Mouse (Mus musculus): Measurements from ENCODE around the gene Bcl7b. TPM values are rescaled to one million over a fixed set of nuclear protein-coding genes. Genes with fewer than 3 reads are reported as not detected.

Bcl7b gene
- polyA plus RNA-seq, 1 experiment: 50.3 TPM

GRCm38 (mm10) chr5:135171688-135172220 lies 3.7 kb downstream of the Bcl7b start:
- Histone ChIP-seq H3ac (ENCODE audit: control insufficient read depth, insufficient read length, low read depth) (no peak overlapping the region), H3K79me3 (ENCODE audit: low read depth) (peaks cover 17% of the 10 kb centered on the region), H3K36me3 (ENCODE audit: control insufficient read depth, insufficient read depth) (peaks cover 24% of the 10 kb centered on the region), H3K79me2 (ENCODE audit: control insufficient read depth, insufficient read depth) (peaks cover 22% of the 10 kb centered on the region), H3K27me3 (ENCODE audit: control insufficient read depth, insufficient read depth, insufficient read length) (no peaks in the 10 kb centered on the region), H3K4me3 (ENCODE audit: insufficient read depth, poor library complexity, severe bottlenecking) (no peak overlapping the region)
- no peak for TF ChIP-seq CEBPB (IDR thresholded peaks at IDR 0.05; ENCODE audit: low read depth)
- TF ChIP-seq MAX (IDR thresholded peaks at IDR 0.05): no peak
- no peak for TF ChIP-seq USF1 (IDR thresholded peaks at IDR 0.05; ENCODE audit: low read depth)
- TF ChIP-seq MYOG (IDR thresholded peaks at IDR 0.05; ENCODE audit: control insufficient read depth, extremely low read depth, insufficient read length): no peak
- TF ChIP-seq MYOD1 (IDR thresholded peaks at IDR 0.05; ENCODE audit: control insufficient read depth, insufficient read length, low read depth): no peak
- no peak for TF ChIP-seq FOSL1 (IDR thresholded peaks at IDR 0.05; ENCODE audit: insufficient read depth, low read length, poor library complexity, severe bottlenecking)
- no peak for TF ChIP-seq CTCF (IDR thresholded peaks at IDR 0.05; ENCODE audit: control insufficient read depth, insufficient read depth, insufficient read length)

GRCm38 (mm10) chr5:135172986-135173385 lies 4.9 kb downstream of the Bcl7b start:
- H3K79me3 ChIP-seq (ENCODE audit: low read depth): peaks cover 17% of the 10 kb centered on the region
- no peaks in the 10 kb centered on the region for H3K27me3 ChIP-seq (ENCODE audit: control insufficient read depth, insufficient read depth, insufficient read length)
- TF ChIP-seq MYOD1 (IDR thresholded peaks at IDR 0.05; ENCODE audit: control insufficient read depth, insufficient read length, low read depth): no peak
- no peak for TF ChIP-seq MYOG (IDR thresholded peaks at IDR 0.05; ENCODE audit: control insufficient read depth, extremely low read depth, insufficient read length)
- H3K36me3 ChIP-seq (ENCODE audit: control insufficient read depth, insufficient read depth): peaks cover 30% of the 10 kb centered on the region
- H3K4me3 ChIP-seq (ENCODE audit: insufficient read depth, poor library complexity, severe bottlenecking): no peak overlapping the region
- peaks cover 22% of the 10 kb centered on the region for H3K79me2 ChIP-seq (ENCODE audit: control insufficient read depth, insufficient read depth)
- H3ac ChIP-seq (ENCODE audit: control insufficient read depth, insufficient read length, low read depth): no peak overlapping the region

DNA sequence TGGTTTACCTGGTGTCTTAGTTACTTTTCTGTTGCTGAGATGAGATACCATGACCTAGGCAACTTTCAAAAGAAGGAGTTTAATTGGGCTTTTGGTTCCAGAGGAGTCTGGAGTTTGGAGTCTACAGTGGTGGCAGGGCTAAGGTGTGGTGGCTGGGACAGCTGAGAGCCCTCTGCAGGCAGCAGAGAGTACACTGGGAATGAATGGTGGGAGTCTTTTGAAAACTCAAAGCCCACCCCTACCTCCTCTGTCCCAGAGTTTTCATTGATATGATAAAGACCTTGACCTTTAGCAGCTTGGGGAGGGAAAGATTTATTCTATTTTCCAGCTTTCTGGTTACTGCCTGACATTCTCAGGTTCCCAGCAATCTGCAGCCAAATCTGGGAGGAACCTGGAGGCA lies 7.0 kb downstream of the Bcl7b start:
- Histone ChIP-seq H3K4me3 (ENCODE audit: insufficient read depth, poor library complexity, severe bottlenecking) (no peak overlapping the region), H3ac (ENCODE audit: control insufficient read depth, insufficient read length, low read depth) (no peak overlapping the region), H3K79me3 (ENCODE audit: low read depth) (peaks cover 5% of the 10 kb centered on the region), H3K36me3 (ENCODE audit: control insufficient read depth, insufficient read depth) (peaks cover 42% of the 10 kb centered on the region), H3K79me2 (ENCODE audit: control insufficient read depth, insufficient read depth) (peaks cover 9% of the 10 kb centered on the region), H3K27me3 (ENCODE audit: control insufficient read depth, insufficient read depth, insufficient read length) (no peaks in the 10 kb centered on the region)
- TF ChIP-seq MYOG (IDR thresholded peaks at IDR 0.05; ENCODE audit: control insufficient read depth, extremely low read depth, insufficient read length): no peak
- TF ChIP-seq MAX (IDR thresholded peaks at IDR 0.05): no peak
- TF ChIP-seq USF1 (IDR thresholded peaks at IDR 0.05; ENCODE audit: low read depth): no peak
- no peak for TF ChIP-seq FOSL1 (IDR thresholded peaks at IDR 0.05; ENCODE audit: insufficient read depth, low read length, poor library complexity, severe bottlenecking)
- TF ChIP-seq CEBPB (IDR thresholded peaks at IDR 0.05; ENCODE audit: low read depth): no peak
- TF ChIP-seq CTCF (IDR thresholded peaks at IDR 0.05; ENCODE audit: control insufficient read depth, insufficient read depth, insufficient read length): no peak
- TF ChIP-seq MYOD1 (IDR thresholded peaks at IDR 0.05; ENCODE audit: control insufficient read depth, insufficient read length, low read depth): no peak

GRCm38 (mm10) chr5:135178523-135178922 lies 10.4 kb downstream of the Bcl7b start:
- Histone ChIP-seq H3K79me2 (ENCODE audit: control insufficient read depth, insufficient read depth) (no peaks in the 10 kb centered on the region), H3K36me3 (ENCODE audit: control insufficient read depth, insufficient read depth) (peaks cover 51% of the 10 kb centered on the region), H3K79me3 (ENCODE audit: low read depth) (no peaks in the 10 kb centered on the region), H3ac (ENCODE audit: control insufficient read depth, insufficient read length, low read depth) (no peak overlapping the region), H3K4me3 (ENCODE audit: insufficient read depth, poor library complexity, severe bottlenecking) (no peak overlapping the region), H3K27me3 (ENCODE audit: control insufficient read depth, insufficient read depth, insufficient read length) (no peaks in the 10 kb centered on the region)
- TF ChIP-seq USF1 (IDR thresholded peaks at IDR 0.05; ENCODE audit: low read depth) (no peak), MYOG (IDR thresholded peaks at IDR 0.05; ENCODE audit: control insufficient read depth, extremely low read depth, insufficient read length) (no peak), MYOD1 (IDR thresholded peaks at IDR 0.05; ENCODE audit: control insufficient read depth, insufficient read length, low read depth) (no peak)

GRCm38 (mm10) chr5:135178996-135179395 lies 10.9 kb downstream of the Bcl7b start:
- H3K4me3 ChIP-seq (ENCODE audit: insufficient read depth, poor library complexity, severe bottlenecking): no peak overlapping the region
- H3K79me2 ChIP-seq (ENCODE audit: control insufficient read depth, insufficient read depth): no peaks in the 10 kb centered on the region
- H3K27me3 ChIP-seq (ENCODE audit: control insufficient read depth, insufficient read depth, insufficient read length): no peaks in the 10 kb centered on the region
- no peak for TF ChIP-seq MAX (IDR thresholded peaks at IDR 0.05)
- no peak for TF ChIP-seq MYOG (IDR thresholded peaks at IDR 0.05; ENCODE audit: control insufficient read depth, extremely low read depth, insufficient read length)
- no peak for TF ChIP-seq USF1 (IDR thresholded peaks at IDR 0.05; ENCODE audit: low read depth)
- TF ChIP-seq FOSL1 (IDR thresholded peaks at IDR 0.05; ENCODE audit: insufficient read depth, low read length, poor library complexity, severe bottlenecking): no peak
- no peak for TF ChIP-seq MYOD1 (IDR thresholded peaks at IDR 0.05; ENCODE audit: control insufficient read depth, insufficient read length, low read depth)
- TF ChIP-seq CEBPB (IDR thresholded peaks at IDR 0.05; ENCODE audit: low read depth): no peak
- TF ChIP-seq CTCF (IDR thresholded peaks at IDR 0.05; ENCODE audit: control insufficient read depth, insufficient read depth, insufficient read length): no peak
- no peaks in the 10 kb centered on the region for H3K79me3 ChIP-seq (ENCODE audit: low read depth)
- H3ac ChIP-seq (ENCODE audit: control insufficient read depth, insufficient read length, low read depth): no peak overlapping the region
- peaks cover 51% of the 10 kb centered on the region for H3K36me3 ChIP-seq (ENCODE audit: control insufficient read depth, insufficient read depth)

- peaks cover 48% of the 10 kb centered on the region for H3K36me3 ChIP-seq (ENCODE audit: control insufficient read depth, insufficient read depth)
- no peaks in the 10 kb centered on the region for H3K79me3 ChIP-seq (ENCODE audit: low read depth)
- H3K79me2 ChIP-seq (ENCODE audit: control insufficient read depth, insufficient read depth): no peaks in the 10 kb centered on the region
- no peak for TF ChIP-seq MYOD1 (IDR thresholded peaks at IDR 0.05; ENCODE audit: control insufficient read depth, insufficient read length, low read depth)
- no peak for TF ChIP-seq MYOG (IDR thresholded peaks at IDR 0.05; ENCODE audit: control insufficient read depth, extremely low read depth, insufficient read length)
- TF ChIP-seq CEBPB (IDR thresholded peaks at IDR 0.05; ENCODE audit: low read depth): no peak
- H3ac ChIP-seq (ENCODE audit: control insufficient read depth, insufficient read length, low read depth): no peak overlapping the region
- H3K4me3 ChIP-seq (ENCODE audit: insufficient read depth, poor library complexity, severe bottlenecking): no peak overlapping the region
- H3K27me3 ChIP-seq (ENCODE audit: control insufficient read depth, insufficient read depth, insufficient read length): no peaks in the 10 kb centered on the region
These were observed 11.5 kb downstream of the Bcl7b start for GRCm38 (mm10) chr5:135179616-135180015.
